Mouse (Mus musculus) thymus, postnatal 4 days (tissue): ENCODE measurements around the gene Kdr.

ENCODE experiments used
- DNase-seq: peaks from one replicate; pipeline ENCODE4 v3.0.0; 2021

Gene Kdr

GRCm38 (mm10) chr5:75900231-75900920 lies 77.9 kb downstream of the Kdr start:
- no peak for DNase-seq

GRCm38 (mm10) chr5:75895351-75895750 lies 82.9 kb downstream of the Kdr start:
- no peak for DNase-seq

- DNase-seq, result no peak
Observed at GRCm38 (mm10) chr5:75892956-75893471, 85.2 kb downstream of the Kdr start.
